Mouse (Mus musculus) kidney, postnatal 36 days (tissue): Measurements from ENCODE around the gene Atp6v0c.

Source experiments
- DNase-seq, 2 experiments: peaks; one replicate each; pipeline ENCODE4 v3.0.0; 2021 to 2022; ENCODE audit warnings: mixed read lengths in 2 of 2

The Atp6v0c gene

GRCm38 (mm10) chr17:24169317-24170065 lies at the start of gene Atp6v0c:
Gene Atp6v0c, minus strand, starts transcription at chr17:24169702.
- DNase-seq, result peak; percentile 96 to 98

DNA sequence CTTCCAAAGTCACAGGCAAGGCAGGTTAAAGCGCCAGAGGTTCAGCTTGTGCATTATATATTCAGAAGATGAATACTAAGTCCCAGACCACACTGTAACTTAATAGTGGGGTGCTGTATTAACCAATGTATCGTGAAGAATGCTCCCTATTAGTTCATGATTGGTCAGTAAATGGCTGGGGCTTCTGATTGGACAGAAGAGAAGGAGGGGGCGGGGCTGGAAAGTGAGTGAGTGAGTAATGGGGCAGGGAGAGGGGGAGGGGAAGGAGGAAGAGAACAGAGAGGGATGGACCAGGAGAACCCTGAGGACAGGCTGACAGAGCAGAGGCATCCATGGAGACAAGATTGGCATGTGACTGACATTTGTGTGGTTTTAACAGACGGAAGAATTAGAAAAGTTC lies 47.3 kb upstream of the Atp6v0c start:
- peak in 1 of 2 experiments; percentile 10 for DNase-seq

DNA sequence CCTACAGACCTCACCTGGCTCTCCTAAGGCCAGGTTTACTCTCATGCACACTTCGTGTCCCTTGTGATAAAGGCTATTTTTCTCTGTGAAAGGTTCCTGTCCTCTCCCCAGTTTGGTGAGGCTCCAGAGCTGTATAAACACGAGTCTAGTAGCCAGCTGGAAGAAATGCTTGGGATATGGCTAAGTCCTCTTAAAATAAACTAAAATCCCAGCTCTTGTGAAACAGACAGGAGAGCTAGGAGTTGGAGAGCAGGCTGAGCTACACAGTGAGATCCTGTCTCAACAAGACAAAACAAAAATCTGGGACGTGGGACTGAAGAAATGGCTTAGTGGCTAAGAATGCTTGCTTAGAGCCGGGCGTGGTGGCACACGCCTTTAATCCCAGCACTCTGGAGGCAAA lies 43.7 kb upstream of the Atp6v0c start:
- DNase-seq, result no peak

DNA sequence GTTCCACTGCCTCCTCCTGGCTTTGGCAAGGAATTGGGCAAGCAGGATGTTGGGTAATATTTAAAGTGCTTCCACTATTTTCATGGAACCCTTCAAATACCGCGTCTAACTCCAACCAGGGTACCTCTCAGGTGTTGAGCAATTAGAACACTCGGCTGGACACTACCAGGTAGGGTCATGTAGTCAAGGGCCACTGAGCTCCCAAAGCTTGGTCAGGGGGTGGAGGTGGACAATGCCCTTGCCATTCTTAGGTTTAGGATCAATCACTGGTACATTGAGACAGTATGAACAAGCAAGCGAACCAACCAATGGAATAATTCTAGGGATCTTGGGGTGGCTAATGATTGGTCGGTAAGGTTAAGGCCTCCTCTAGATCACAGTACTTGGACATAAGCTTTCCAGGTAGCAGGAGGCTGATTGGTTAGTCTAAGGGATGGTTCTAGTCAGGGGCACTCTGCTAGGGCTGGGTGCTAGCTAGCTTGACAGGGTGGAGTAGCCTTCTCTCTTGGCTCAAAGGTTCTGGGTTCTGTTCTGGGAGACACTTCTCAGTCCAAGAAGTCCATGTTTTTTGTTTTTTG lies 43.0 kb upstream of the Atp6v0c start:
- no peak for DNase-seq

DNA sequence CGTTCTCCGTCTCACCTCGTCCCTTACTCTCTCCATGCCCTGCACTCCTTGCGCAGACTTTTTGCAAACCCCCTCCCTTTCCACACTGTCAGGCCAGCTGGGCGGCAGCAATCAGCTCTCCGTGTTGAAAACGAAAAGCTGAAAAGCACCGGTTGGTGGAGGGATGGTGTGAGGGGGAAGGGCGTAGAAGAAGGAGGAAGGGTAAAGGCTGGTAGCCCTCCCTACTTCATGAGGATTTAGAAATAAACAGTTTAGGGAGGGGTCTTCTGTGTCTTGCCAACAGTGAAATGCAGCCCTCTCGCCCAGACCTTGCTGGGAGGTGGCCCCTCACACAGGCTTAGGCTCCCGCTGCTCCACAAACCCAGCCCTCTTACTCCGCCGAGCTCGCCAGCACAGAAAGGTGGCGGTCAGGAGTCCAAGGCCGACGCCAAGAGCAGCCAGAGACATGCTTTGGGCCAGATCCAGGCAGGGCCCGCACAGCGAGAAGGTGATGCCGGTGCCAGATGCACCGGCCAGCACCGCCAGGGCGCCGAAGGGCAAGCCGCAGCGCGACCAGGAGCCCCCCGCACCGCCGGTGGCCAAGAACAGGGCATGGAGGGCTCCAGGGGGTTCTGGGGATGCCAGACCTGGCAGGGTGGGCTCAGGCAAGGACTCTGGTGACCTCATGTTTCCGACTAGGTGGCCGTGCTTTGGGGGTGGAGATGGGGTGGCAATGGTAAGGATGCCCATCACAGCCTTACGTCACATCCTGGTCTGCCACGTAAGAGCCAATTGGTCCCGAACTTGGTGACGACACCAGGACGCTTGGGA lies 42.3 kb upstream of the Atp6v0c start:
- peak; percentile 59 to 75 for DNase-seq

GRCm38 (mm10) chr17:24210591-24210990 lies 41.1 kb upstream of the Atp6v0c start:
- no peak for DNase-seq

DNA sequence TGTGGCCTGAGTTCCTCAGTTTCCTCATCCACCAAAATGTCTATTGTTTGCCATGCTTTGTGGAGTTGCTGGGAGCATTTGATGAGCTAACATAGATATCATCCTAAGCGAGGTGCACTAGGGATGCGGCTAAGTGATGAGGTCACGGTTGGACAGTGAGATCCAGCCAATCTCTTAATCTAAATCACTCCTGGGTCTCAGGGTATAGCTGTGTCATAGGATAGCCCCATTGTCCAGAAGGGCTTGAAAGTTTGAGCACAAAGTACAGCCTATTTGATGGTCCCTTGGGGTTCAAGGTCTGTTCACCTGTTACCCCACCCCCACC lies 40.4 kb upstream of the Atp6v0c start:
- no peak for DNase-seq

DNA sequence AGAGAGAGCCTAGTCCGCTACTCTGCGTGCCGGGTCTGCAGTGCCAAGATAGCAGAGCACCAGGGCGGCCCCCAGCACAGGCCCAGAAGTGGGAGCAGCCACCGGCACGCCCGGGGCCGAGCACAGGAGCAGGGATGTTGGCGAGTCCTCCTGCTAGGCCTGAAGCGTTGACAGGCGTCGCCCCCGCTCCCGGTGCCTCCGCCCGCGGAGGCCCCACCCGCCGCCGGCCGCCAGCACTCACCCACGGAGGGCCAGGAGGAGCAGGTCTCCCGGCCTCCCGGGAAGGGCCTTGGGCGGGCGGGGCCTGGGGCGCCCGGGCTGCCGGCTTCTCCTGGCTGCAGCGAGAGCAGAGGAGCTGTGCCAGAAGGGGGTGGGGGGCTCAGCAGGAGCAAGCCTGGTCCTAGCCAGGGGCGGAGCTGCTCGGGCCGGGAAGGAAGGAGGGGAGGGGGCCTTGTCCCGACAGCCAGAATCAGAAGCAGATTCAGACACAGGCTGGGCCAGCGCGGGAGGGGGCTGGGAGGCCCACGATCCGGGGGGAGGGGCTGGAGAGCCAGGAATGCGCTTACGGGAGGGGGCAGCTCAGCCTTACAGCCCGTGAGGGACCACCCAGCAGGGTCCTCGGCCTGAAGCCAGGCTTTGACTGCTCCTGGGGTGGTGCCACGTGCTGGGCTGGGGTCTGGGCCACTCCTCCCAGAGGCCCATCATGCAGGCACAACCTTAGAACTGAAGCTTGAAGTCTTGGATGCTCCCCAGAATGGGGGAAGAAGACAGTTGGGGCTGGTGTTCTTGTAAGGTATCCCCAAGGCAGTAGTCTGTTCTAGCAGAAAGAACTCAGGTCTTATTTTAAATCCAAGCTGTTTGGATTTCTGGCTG lies 39.8 kb upstream of the Atp6v0c start, which contains the start of gene Ntn3:
TSS of gene Ntn3 (minus strand) at position 489 of the 873 bp plus-strand sequence.
- DNase-seq, result peak in 1 of 2 experiments; percentile 43

GRCm38 (mm10) chr17:24208641-24209042 lies 39.1 kb upstream of the Atp6v0c start:
- DNase-seq, result peak in 1 of 2 experiments; percentile 58

GRCm38 (mm10) chr17:24207768-24208640 lies 38.5 kb upstream of the Atp6v0c start:
- no peak for DNase-seq

DNA sequence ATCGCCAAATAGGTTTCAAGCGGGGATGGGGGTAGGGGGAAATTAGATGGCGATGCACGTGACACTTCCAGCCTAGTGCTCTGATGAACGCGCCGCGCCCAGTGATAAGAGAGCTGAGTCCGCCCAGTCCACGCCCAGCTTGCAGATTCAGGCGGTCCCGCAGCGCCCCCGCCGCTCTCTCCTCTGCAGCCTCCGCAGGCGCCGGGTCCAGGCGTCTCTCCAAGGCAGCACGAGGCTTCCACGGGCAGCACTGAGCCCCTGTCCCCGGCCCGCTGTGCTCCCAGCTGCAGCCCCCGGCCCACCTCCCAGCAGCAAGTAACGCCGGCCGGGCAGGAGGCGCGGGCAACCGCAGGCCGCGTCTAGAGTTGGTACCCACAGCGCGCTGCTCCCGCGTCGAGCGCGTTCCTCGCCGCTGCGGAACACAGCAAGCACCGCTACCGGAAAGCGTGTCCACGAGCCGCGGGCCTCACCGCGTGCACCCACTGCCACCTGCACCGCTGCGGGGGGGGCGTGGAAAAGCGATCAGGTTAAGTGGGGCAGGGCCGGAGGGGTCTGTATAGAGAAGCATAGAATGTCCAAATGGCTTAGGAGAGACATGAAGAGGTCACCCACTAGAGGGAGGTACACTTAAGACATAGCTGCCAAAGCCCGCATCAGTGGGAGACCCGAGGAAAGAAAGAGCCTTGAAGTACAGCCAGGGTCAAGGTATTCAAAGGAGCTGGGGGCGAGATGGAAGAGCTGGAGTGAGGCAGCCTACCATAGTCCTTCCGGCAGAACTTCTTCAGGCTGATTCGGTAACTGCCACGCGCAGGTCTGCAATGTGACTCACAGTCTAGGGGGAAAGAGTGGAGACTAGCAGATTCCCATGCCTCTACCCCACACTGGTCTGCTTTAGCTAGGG lies 37.2 kb upstream of the Atp6v0c start:
- DNase-seq, result peak in 1 of 2 experiments; percentile 67

- DNase-seq, result peak; percentile 43 to 72
Observed at GRCm38 (mm10) chr17:24205908-24206361, 36.4 kb upstream of the Atp6v0c start.

- peak; percentile 92 to 96 for DNase-seq
Observed at GRCm38 (mm10) chr17:24205284-24205888, 35.9 kb upstream of the Atp6v0c start, which contains the start of gene Tbc1d24. Gene Tbc1d24, minus strand, starts transcription at chr17:24205562.

DNA sequence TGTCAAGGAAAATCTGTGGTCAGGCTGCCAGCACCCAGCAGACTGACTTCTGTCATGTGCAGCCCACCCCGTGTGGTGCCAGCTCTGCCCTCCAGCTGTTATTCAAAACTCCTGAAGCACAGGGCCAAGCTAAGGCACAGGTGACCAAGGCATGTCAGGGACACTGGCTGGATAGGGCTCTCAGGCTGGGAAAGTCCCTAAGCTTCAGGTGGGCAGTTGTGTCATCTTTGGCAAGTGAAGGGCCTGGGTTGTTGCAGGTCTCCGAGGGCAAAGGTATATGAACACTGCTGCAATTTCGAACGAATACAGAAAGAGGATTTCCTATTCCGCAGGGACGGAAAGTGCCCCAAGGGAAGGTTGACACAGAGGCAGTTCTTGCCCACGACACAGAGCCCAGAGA lies 35.3 kb upstream of the Atp6v0c start:
- no peak for DNase-seq

DNA sequence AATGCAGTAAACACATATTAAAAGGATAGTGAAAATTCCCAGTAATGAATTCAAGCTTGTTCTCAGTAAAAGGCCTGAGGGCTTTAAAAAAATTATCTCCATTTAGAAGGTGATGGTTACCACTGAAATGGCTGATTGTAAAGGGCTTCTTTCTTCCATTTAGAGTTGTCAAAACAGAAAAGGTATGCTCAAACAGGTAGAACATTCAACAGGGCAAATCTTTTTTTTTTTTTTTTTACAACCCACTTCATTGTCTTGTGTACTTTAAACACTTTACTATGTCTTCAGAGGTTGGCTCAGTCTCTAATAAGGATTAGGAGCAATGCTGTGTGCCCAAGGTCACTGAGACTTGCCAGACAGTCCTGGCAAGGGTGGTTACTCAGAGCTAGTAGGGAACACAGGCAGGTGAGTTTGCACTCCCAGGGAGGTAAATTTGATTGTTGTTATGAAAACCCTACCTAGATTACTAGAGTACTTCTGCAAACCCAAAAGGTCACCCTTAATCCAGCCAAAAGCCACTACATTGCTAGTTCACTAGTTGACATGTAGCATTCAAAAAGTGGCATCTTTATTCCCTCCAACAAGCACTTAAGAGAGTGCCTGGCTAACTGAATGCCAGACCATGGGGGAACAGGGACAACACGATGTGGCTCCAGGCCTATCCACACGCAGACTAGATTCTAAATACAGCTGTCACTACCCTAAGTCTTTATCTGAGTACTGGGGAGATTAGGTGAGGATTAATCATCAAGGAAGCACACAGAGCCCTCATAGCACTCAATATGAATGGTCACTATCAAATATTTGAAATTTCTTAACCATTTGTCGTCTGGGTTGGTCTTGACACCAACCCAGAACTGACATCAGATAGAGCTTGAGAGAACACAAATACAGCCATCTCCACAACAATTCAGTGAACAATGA lies 34.4 kb upstream of the Atp6v0c start:
- no peak for DNase-seq

DNA sequence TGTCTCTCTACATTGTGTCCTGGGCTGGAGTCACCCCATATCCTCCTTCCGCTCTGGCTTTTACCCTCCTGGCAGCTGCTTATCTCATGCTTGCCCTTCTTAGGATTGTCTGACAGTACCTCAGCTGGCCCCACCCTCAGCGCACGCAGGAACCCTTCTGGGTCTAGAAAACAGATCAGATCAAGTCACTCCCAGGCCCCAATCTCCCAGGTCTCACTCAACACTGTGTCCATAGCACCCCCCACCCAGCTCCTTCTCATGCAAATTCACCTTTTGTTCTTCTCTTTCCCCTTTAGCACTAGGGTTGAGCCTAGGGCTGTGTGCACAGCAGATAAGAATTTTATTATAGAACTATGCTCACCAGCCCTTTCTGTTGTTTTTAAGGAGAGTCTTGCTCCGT lies 33.6 kb upstream of the Atp6v0c start:
- DNase-seq, result no peak

DNA sequence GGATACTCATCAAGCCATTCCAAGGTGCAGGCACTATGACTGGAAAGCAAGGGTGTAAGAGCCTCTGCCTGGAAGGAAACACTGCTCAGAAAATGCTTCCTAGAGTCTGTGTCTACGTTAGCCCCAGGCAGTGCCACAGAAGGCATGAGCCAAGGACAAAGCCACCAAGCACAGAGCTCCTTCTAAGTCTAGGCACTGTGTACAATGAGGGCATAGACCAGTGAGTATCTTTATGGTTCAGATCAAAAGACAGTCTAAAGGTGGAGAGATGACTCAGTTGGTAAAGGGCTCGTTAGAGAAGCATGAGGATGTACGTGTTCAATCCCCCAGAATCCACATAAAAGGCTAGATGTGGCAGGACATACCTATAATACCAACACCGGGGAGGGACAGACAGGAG lies 31.6 kb upstream of the Atp6v0c start:
- DNase-seq, result no peak

DNA sequence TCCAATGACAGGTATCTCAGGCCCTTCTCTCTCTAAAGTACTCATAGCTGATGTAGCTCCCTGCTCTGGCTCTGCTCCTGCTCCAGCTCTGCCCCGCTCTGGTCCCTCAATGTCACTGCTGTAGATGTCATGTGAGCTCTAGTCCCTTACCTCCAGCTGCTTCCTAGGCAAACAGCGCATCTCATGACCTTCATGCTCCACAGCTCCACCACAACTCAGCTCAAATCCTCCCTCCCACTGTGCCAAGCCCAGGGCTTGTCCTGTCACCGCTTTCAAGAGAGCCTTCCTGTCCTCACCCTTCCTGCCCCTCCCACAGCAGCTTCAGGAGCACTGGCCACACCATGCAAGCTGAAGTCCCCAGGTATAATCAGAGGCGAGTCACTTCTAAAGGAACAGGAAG lies 30.2 kb upstream of the Atp6v0c start:
- peak; percentile 22 to 30 for DNase-seq

GRCm38 (mm10) chr17:24199252-24199651 lies 29.8 kb upstream of the Atp6v0c start:
- no peak for DNase-seq
